Mouse (Mus musculus) liver, postnatal 0 days (tissue): ENCODE results near the gene Supt3.

Source experiments
- CTCF ChIP-seq: sonication (generic); IDR thresholded peaks from 2 replicates; pipeline ENCODE4 v1.5.1; 2016; ENCODE audit warnings: antibody characterized with exemption, low read depth
- EP300 ChIP-seq: IDR thresholded peaks from 2 replicates; pipeline ENCODE4 v1.6.1; 2016; ENCODE audit warnings: antibody characterized with exemption, low read depth, mild to moderate bottlenecking

- TF ChIP-seq CTCF (no peak), EP300 (no peak)
Measured at GRCm38 (mm10) chr17:45151312-45151929, 374.5 kb downstream of the Supt3 start.
